ENCODE assay signal across 10 mouse cellular contexts in the genomic region with DNA sequence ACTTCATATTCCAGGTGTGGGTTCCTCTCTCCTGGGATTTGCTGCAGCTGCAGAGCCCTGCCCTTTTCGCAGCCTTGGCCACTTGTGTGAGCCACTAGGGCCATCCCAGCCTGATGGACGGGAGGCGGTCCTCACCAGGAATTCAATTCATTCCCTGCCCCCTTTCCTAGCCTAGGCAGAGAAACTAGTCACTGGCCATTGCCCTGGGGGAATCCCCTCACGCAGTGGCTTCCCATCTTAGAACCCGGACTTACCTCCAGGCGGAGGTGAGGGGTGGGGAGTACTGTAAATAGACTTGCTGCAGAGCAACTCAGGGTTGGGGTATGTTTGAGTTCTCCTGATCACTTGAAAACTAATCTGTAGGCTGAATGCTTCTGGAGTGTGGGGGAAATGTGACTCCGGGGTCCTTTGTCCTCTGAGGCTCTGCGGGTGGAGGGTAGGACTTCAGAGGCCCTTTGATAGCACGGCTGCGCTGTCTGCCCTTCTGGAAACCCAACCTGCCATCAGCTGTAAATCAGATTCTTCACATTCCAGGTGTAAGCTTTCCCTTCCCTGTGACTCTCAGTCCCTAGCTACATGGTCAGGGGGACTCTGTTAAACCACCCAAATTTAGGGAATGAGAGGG. TPM values are rescaled to one million over a fixed set of nuclear protein-coding genes. Genes with fewer than 3 reads are reported as not detected.
DNase-seq lines count a peak whose midpoint lies in the region; ATAC-seq and TF ChIP-seq lines count a peak whose summit lies in the region.
"Had no signal": no experiment of that assay in that cellular context is flagged by ENCODE, and none has a peak within 500 bp of the region (broad histone marks: within the 10 kb centered on the region; RNA-seq: fewer than 3 reads in every experiment).

No protein-coding gene starts in this region.

- DNase-seq in heart, adult 11 months: no peak
- DNase-seq in embryonic facial prominence, embryonic 11.5 days (ENCODE audit: low spot score): peak; percentile 73
- DNase-seq in testis, postnatal 10 days (ENCODE audit: low spot score): no peak
- DNase-seq in ovary, postnatal 36 days (ENCODE audit: low spot score): no peak
- DNase-seq: heart, postnatal 14 days had no signal

- H3K4me3 ChIP-seq in heart, embryonic 15.5 days: no peak overlapping the region
- peak overlapping the region; percentile 18 for H3K4me3 ChIP-seq in E14TG2a.4 (replicated peaks; ENCODE audit: low read length)
- H3K4me3 ChIP-seq in embryonic facial prominence, embryonic 11.5 days (ENCODE audit: low read depth, low read length): no peak overlapping the region
- no peak overlapping the region for H3K4me3 ChIP-seq in liver, embryonic 15.5 days (replicated peaks)

- no peak for TF ChIP-seq CTCF in E14TG2a.4 (conservative IDR thresholded peaks at IDR 0.05; ENCODE audit: low read length)

- no peak overlapping the region for H3K9ac ChIP-seq in heart, embryonic 15.5 days
- H3K9ac ChIP-seq in embryonic facial prominence, embryonic 11.5 days (replicated peaks; ENCODE audit: low read length): peak overlapping the region; percentile 35
- no peak overlapping the region for H3K9ac ChIP-seq in liver, embryonic 15.5 days

- peaks cover 29% of the 10 kb centered on the region for H3K4me1 ChIP-seq in heart, embryonic 15.5 days (replicated peaks)
- H3K4me1 ChIP-seq in E14TG2a.4 (replicated peaks; ENCODE audit: low read depth, low read length): peaks cover 76% of the 10 kb centered on the region
- peaks cover 9% of the 10 kb centered on the region for H3K4me1 ChIP-seq in embryonic facial prominence, embryonic 11.5 days (ENCODE audit: control insufficient read depth, insufficient read depth, low read length)
- H3K4me1 ChIP-seq in liver, embryonic 15.5 days (replicated peaks): peaks cover 66% of the 10 kb centered on the region

- H3K36me3 ChIP-seq in heart, embryonic 15.5 days: peaks cover 30% of the 10 kb centered on the region
- peaks cover 51% of the 10 kb centered on the region for H3K36me3 ChIP-seq in E14TG2a.4 (ENCODE audit: insufficient read depth, low read length)
- no peaks in the 10 kb centered on the region for H3K36me3 ChIP-seq in embryonic facial prominence, embryonic 11.5 days (replicated peaks; ENCODE audit: control insufficient read depth, insufficient read depth, low read depth, low read length)
- peaks cover 46% of the 10 kb centered on the region for H3K36me3 ChIP-seq in liver, embryonic 15.5 days (replicated peaks)

- H3K4me2 ChIP-seq in heart, embryonic 15.5 days: peak overlapping the region; percentile 26
- no peak overlapping the region for H3K4me2 ChIP-seq in embryonic facial prominence, embryonic 11.5 days (ENCODE audit: low read depth, low read length)
- H3K4me2 ChIP-seq in liver, embryonic 15.5 days: no peak overlapping the region

- 22% methylated on average over 10 of the region's 10 CpGs for WGBS in heart, embryonic 15.5 days
- 6% methylated on average over 10 of the region's 10 CpGs for WGBS in embryonic facial prominence, embryonic 11.5 days
- WGBS in liver, embryonic 15.5 days (ENCODE audit: insufficient replicate concordance): 70% methylated on average over 10 of the region's 10 CpGs

- ATAC-seq in heart, embryonic 15.5 days (replicated peaks; ENCODE audit: insufficient number of reproducible peaks, insufficient read depth, low FRiP score, low read depth): no peak
- ATAC-seq in embryonic facial prominence, embryonic 11.5 days (replicated peaks; ENCODE audit: insufficient number of reproducible peaks, low FRiP score, low TSS enrichment, low read depth): no peak
- no peak for ATAC-seq in liver, embryonic 15.5 days (ENCODE audit: insufficient read depth)
- ATAC-seq in CD4-positive, CD25-positive, alpha-beta regulatory T cell, adult 4 months: no peak

- H3K9me3 ChIP-seq in heart, embryonic 15.5 days (replicated peaks): no peaks in the 10 kb centered on the region
- H3K9me3 ChIP-seq in E14TG2a.4 (ENCODE audit: low read length): no peaks in the 10 kb centered on the region
- no peaks in the 10 kb centered on the region for H3K9me3 ChIP-seq in embryonic facial prominence, embryonic 11.5 days (replicated peaks; ENCODE audit: control insufficient read depth, low read length)
- H3K9me3 ChIP-seq in liver, embryonic 15.5 days (replicated peaks): no peaks in the 10 kb centered on the region

- peak overlapping the region; percentile 67 for H3K27ac ChIP-seq in heart, embryonic 15.5 days
- peak overlapping the region; percentile 66 for H3K27ac ChIP-seq in embryonic facial prominence, embryonic 11.5 days (replicated peaks; ENCODE audit: low read depth, low read length)
- peak overlapping the region; percentile 93 for H3K27ac ChIP-seq in liver, embryonic 15.5 days (replicated peaks)

- no peaks in the 10 kb centered on the region for H3K27me3 ChIP-seq in heart, embryonic 15.5 days
- H3K27me3 ChIP-seq in E14TG2a.4 (ENCODE audit: insufficient read depth, low read length): no peaks in the 10 kb centered on the region
- no peaks in the 10 kb centered on the region for H3K27me3 ChIP-seq in embryonic facial prominence, embryonic 11.5 days (ENCODE audit: control insufficient read depth, insufficient read depth, low read length)
- H3K27me3 ChIP-seq in liver, embryonic 15.5 days: no peaks in the 10 kb centered on the region
- H3K27me3 ChIP-seq: CH12.LX had no signal

RNA-seq across cellular contexts. Expression of a gene that starts 4.9 kb away (rescaled TPM):
- 14.2 and 20.4 TPM in 2 replicates for polyA plus RNA-seq in heart, embryonic 15.5 days (2015; fragmentation: Nextera tagmentation; extraction: Ambion mirVana)
- 55.4 and 57.1 TPM in 2 replicates for polyA plus RNA-seq in embryonic facial prominence, embryonic 11.5 days (2014; fragmentation: Nextera tagmentation; extraction: Ambion mirVana)
- 54.6 and 58.0 TPM in 2 replicates for polyA plus RNA-seq in liver, embryonic 15.5 days (2015; fragmentation: Nextera tagmentation; extraction: Ambion mirVana)
- 1 to 10 TPM; 4.1 to 8.5 TPM for polyA plus RNA-seq in CD4-positive, CD25-positive, alpha-beta regulatory T cell, adult 4 months (2017; shearing (Covaris generic))

RNA-seq across cellular contexts. Expression of a gene that starts 24.9 kb away (rescaled TPM):
- 26.2 and 31.0 TPM in 2 replicates for polyA plus RNA-seq in heart, embryonic 15.5 days (2015; fragmentation: Nextera tagmentation; extraction: Ambion mirVana)
- polyA plus RNA-seq in embryonic facial prominence, embryonic 11.5 days (2014; fragmentation: Nextera tagmentation; extraction: Ambion mirVana): 32.7 and 40.2 TPM in 2 replicates
- 4.4 and 4.5 TPM in 2 replicates for polyA plus RNA-seq in liver, embryonic 15.5 days (2015; fragmentation: Nextera tagmentation; extraction: Ambion mirVana)
- polyA plus RNA-seq in CD4-positive, CD25-positive, alpha-beta regulatory T cell, adult 4 months (2017; shearing (Covaris generic)): 1 to 10 TPM; 8.6 to 8.9 TPM

RNA-seq across cellular contexts. Expression of a gene that starts 39.3 kb away (rescaled TPM):
- 2.2 and 2.8 TPM in 2 replicates for polyA plus RNA-seq in heart, embryonic 15.5 days (2015; fragmentation: Nextera tagmentation; extraction: Ambion mirVana)
- polyA plus RNA-seq in embryonic facial prominence, embryonic 11.5 days (2014; fragmentation: Nextera tagmentation; extraction: Ambion mirVana): 4.4 and 4.6 TPM in 2 replicates
- 1.2 and 1.3 TPM in 2 replicates for polyA plus RNA-seq in liver, embryonic 15.5 days (2015; fragmentation: Nextera tagmentation; extraction: Ambion mirVana)
- polyA plus RNA-seq in CD4-positive, CD25-positive, alpha-beta regulatory T cell, adult 4 months (2017; shearing (Covaris generic)): 10 to 100 TPM; 13.5 to 13.9 TPM
